Mouse (Mus musculus) gastrocnemius, postnatal 25 days (tissue): Measurements from ENCODE around the gene Dnajc8. TPM values are rescaled to one million over a fixed set of nuclear protein-coding genes. Genes with fewer than 3 reads are reported as not detected.

ENCODE experiments used
- DNase-seq: peaks from one replicate; pipeline ENCODE4 v3.0.0; 2022
- long read RNA-seq, 2 experiments: library from polyadenylated mRNA; stranded (forward); transcript quantifications; one replicate each; pipeline ENCODE4 v2.0.0; 2021
- total RNA-seq, 2 experiments: library from RNA; stranded (reverse); gene quantifications; 1 replicate in 1 of 2; 2 replicates in 1 of 2; pipeline ENCODE4 v1.2.3; 2021

Gene Dnajc8
- 10 to 100 TPM; 43.5 to 44.5 TPM for total RNA-seq
- long read RNA-seq, experiment 1, transcript Dnajc8-202 (9 exons, 1,401 nt): major isoform, 100 of 110 reads
- long read RNA-seq, experiment 1, partial matches to known transcripts: 5 of 110 reads
- long read RNA-seq, experiment 1, other reads (novel, unspliced or antisense): 4 of 110 reads
- long read RNA-seq, experiment 2, transcript Dnajc8-202 (9 exons, 1,401 nt): major isoform, 108 of 120 reads
- long read RNA-seq, experiment 2, partial matches to known transcripts: 6 of 120 reads
- long read RNA-seq, experiment 2, other reads (novel, unspliced or antisense): 6 of 120 reads

DNA sequence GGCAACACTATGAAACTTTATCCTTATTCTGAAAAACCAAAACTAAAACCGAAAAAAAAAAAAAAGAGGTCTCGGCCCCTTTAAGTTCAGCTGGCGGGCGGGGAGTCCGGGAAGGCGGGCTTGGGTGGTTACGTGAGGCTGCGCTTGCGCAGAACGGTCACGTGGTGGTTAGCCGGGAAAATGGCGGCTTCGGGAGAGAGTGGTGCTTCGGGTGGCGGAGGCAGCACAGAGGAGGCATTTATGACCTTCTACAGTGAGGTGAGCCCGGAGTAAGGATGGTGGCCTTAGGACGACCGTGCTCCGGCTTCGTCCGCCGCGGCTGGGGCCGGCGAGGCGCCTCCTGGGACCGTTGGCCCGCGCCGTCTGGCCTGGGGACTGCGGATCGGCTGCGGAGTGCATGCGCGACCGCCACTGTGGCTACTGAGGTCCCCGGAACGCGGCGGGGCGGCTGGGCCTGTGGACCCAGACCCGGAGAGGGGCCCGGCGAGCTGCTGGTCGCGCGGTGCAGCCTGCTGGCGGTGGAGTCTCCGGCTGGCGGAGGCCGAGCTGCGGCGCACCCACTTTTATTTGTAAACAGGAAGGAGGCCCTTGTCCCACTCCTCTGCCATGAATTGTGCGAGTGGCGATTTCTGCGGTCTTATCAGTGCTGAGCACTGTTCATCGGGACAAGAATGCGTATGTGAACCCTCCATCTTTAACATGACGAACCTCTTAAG, at the start of gene Dnajc8:
Dnajc8 (plus strand) TSS at position 145 of the 716 bp plus-strand sequence.
- DNase-seq: peak; percentile 91

DNA sequence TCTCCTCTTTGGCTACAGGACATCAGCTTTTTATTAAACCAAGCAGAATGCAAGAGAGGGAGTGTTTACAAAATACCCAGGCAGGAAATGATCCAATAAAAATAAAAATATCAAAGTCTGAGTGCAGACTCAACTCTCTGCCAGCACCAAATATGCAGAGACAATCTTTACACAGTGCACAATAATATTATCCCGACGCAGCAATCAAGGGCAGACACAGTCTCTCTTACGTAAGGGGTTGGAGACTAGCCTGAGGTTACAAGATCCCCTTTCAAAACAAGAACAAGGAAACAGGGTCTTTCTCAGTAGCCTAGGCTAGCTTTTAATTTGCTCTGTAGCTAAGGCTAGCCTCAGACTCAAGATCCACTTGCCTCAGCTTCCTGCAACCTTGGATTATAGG, 46.8 kb upstream of the Dnajc8 start:
- DNase-seq: no peak

DNA sequence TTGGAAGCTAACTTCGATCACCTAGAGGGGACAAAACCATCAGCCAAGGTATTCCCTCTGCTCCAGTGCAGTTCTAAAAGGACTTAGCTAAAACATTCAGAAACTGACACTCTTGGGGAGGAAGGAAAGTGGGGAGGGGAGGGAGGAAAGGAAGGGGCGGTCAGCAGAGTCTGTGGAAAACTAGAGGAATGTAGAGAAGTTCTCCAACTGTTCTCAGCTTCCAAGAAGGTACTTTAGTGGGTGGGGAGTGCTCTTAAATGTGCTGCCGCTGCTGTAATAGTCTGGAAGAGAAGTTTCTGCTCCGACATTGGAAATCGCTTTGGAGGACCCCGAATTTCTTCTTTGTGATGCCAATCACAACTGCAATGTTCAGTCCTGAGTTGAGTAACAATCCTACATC, 46.4 kb upstream of the Dnajc8 start:
- DNase-seq: no peak

- DNase-seq: no peak
Observed at GRCm38 (mm10) chr4:132490273-132491010, 44.9 kb upstream of the Dnajc8 start.

DNA sequence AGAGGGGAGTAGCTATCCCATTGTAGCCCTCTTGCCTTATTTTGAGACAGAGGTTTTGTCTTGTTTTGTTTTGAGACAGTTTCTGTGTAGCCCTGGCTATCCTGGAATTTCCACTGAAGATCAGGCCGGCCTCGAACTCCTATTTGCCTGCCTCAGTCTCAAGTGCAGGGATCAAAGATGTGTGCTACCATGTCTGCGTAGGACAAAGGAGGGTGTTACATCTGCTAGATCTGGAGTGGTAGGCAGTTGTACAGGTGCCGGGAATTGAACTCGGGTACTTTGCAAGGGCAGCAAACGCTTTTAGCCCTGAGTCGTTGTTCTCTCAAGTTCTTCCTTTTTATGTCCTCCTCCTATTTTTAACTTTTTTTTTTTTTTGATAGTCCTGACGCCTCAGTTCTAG, 44.3 kb upstream of the Dnajc8 start:
- DNase-seq: no peak

DNA sequence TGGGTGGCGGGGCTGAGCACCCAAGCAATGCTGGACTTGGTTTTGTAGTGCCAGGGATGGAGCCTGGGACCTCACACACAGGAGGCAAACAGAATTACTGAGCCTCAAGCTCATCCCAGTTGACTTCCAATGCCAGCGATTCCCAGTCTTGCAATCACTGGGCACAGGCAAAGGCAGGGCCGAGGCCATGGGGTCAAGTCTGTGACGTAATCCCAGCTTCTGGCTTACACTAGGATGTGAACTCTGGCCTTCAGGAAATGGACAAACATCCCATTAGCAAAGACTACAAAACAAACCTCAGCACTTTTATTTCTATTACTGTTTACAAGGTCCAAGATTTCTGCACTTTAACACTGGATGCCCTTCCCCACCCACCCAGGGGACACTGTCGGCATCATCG, 43.6 kb upstream of the Dnajc8 start:
- DNase-seq: no peak

GRCm38 (mm10) chr4:132492178-132493060, 42.9 kb upstream of the Dnajc8 start:
- peak; percentile 45 for DNase-seq

DNA sequence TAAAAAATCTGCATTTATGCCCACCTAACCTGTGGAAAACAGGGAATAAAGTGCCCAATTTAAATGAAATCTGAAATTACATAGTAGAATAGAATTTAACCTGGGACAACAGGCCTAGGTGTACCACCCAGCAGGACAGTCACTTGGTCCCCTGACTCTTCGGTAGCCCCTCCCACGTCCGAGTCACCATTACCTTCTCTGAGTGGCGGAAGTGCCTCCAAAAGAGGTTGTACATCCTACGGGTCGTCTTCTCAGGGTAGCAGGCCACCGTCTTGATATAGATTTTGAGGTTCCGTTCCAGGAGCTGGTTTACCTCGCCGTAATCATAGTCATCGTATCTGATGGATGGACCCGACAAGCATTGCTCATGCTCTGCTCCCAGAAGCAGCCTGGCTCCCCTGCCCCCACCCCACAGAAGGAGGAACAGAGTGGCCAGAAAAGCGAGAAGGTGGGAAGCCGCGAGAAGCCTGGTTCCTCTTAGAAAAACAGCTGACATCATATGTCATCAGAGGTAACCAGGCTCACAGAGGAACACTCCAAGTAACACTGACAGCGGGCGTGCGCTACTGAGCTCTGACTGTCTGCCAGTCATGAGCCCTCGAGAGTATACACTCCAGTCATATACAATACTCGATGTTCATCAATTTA, 41.0 kb upstream of the Dnajc8 start:
- no peak for DNase-seq

- DNase-seq: no peak
Observed at GRCm38 (mm10) chr4:132501639-132502038, 33.7 kb upstream of the Dnajc8 start.

GRCm38 (mm10) chr4:132503344-132503743, 32.0 kb upstream of the Dnajc8 start:
- no peak for DNase-seq

- DNase-seq: no peak
Observed at GRCm38 (mm10) chr4:132505034-132505738, 30.2 kb upstream of the Dnajc8 start.

DNA sequence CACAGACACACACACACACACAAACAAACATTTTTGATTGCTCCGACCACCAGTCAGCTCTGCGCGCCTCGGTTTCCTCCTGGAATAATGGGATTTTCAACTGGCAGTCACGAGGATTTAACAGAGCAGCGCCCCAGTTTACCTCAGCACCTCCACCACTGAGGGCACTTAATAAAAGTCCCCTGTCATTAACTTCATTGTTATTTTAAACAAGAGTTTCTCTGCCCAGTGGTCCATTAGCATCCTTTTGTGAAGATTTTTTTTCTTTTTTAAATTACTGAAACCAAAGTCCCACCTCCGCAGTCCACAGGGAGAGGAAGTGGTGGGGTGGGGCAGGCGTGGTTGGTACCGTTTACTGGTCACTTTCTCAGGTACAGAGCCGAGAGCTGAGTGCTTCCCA, 29.6 kb upstream of the Dnajc8 start:
- DNase-seq: no peak

GRCm38 (mm10) chr4:132506250-132506649, 29.1 kb upstream of the Dnajc8 start:
- no peak for DNase-seq

DNA sequence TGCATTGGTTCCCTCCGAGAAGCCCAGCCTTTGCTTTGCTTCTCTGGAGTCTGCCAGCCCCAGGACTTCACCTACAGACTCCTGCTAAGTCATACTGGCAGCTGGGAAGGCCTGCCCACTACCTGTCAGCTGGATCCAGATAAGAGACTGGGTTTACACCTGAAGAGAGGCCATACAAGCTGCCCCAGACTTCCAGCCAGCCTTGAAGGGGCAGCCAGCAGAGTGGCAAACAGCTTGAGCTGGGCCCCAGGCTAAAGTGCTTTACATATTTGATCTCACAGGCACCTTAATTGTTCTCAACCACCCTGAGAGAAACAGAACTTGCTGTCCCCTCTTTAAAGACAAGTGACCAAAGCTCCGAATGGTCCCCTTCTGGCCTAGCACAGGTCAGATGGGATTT, 28.1 kb upstream of the Dnajc8 start:
- DNase-seq: no peak

GRCm38 (mm10) chr4:132509621-132510296, 25.6 kb upstream of the Dnajc8 start:
- peak; percentile 76 for DNase-seq

- DNase-seq: peak; percentile 98
Observed at GRCm38 (mm10) chr4:132510352-132510798, 25.0 kb upstream of the Dnajc8 start, which contains the start of gene Sesn2. Gene Sesn2, minus strand, starts transcription at chr4:132510501.

- DNase-seq: no peak
Observed at GRCm38 (mm10) chr4:132512080-132512479, 23.3 kb upstream of the Dnajc8 start.

DNA sequence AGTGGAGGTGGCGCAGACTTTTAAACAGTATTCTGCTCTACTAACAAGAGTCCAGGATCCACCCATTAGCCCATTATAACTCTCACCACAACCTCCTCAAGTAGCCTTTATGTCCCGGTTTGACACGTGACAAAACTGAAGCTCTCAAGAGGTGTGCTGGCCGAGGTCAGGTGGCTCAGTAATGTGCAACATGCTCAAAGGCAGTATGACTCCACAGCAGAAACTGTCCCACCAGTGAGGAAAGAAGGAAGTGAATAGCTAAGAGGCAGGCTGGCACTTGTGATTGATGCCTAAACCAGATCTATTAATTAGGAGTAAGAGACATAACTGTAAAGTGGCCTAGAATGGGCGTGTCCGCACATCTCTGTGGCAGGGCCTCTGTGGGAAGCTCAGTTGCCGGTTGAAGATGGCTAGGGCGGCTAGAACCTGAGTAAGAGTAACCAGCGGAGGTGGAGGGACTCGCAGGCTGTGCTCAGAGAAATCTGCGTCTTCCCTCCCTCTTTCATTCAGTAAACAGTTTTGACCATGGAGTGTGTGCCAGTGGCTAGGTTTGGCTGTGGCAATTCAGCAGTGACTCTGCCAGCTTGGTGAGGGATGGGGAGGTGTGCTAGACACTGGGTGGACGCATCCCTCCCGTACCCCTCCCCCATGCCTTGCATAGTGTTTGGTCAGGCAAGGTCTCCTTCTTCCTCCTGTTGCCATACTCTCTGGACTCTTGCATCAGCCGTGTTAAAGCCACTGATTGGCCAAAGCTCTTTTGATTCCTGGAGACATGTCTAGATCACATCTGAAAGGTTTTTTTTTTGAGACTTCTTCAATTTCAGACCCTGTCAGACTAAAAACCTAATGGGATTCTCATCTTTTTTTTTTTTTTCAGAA, 21.7 kb upstream of the Dnajc8 start:
- no peak for DNase-seq

DNA sequence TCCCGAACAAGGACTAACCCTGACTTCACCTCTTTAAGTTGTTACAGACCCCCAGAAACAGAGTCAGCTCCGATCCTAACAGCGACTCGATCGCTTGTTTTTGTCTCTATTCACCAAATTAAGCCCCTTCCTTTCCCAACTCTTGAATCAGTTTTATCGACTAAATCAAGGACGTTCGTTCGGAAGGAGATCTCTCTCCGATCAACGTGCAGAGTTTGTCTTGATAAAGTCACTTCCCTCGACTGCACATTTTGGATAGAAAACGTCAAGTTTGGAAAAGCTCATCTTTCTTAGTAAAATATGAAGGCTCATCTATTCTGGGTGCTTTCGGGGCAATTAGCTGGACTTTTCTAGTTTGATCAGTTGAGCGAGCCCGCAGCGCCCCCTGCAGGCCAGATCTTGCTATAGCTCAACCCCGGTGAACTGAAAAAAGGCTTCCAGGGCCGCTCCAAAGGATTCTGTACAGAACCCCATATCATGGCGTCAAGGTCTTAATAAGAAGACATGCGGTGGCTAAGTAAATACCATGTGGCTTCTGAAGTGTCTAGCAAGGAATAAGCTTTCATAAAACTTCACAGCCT, 20.7 kb upstream of the Dnajc8 start:
- peak; percentile 75 for DNase-seq
